Mouse (Mus musculus): ENCODE results near the gene Pgm5. TPM values are rescaled to one million over a fixed set of nuclear protein-coding genes. Genes with fewer than 3 reads are reported as not detected.

Gene Pgm5
- polyA plus RNA-seq (2012; rRNA removed) = 4.4 and 10.4 TPM in 2 replicates

GRCm38 (mm10) chr19:24861612-24862451, at the start of gene Pgm5:
TSS of gene Pgm5 (minus strand) at chr19:24861855.

GRCm38 (mm10) chr19:24900581-24901220, 39.0 kb upstream of the Pgm5 start, which contains the start of gene Foxd4:
TSS of gene Foxd4 (minus strand) at chr19:24901197.

GRCm38 (mm10) chr19:24875129-24875870, 13.6 kb upstream of the Pgm5 start, which contains the start of gene Gm10053:
TSS of gene Gm10053 (plus strand) at chr19:24875686.

GRCm38 (mm10) chr19:24673762-24674161, 187.9 kb downstream of the Pgm5 start, which contains the start of gene Tmem252:
TSS of gene Tmem252 (plus strand) at chr19:24674008.

Other genes starting within 250 kb of the Pgm5 start
- gene Tmem252, start 187.8 kb downstream of the Pgm5 start, polyA plus RNA-seq (2012; rRNA removed) = 0.66 and 0.81 TPM in 2 replicates
- 52.8 and 64.7 TPM in 2 replicates for gene Gm10053, start 13.8 kb upstream of the Pgm5 start, polyA plus RNA-seq (2012; rRNA removed)
- gene Foxd4, start 39.3 kb upstream of the Pgm5 start, polyA plus RNA-seq (2012; rRNA removed) = 0.10 and 0.39 TPM in 2 replicates
- 11.4 and 12.6 TPM in 2 replicates for gene Cbwd1, start 99.8 kb upstream of the Pgm5 start, polyA plus RNA-seq (2012; rRNA removed)
- 1.00 and 1.1 TPM in 2 replicates for gene Dock8, start 137.7 kb upstream of the Pgm5 start, polyA plus RNA-seq (2012; rRNA removed)